ENCODE assay signal across 8 mouse cellular contexts in genomic region chr8:71633981-71634667, GRCm38 (mm10). TPM values are rescaled to one million over a fixed set of nuclear protein-coding genes. Genes with fewer than 3 reads are reported as not detected.
DNase-seq lines count a peak whose midpoint lies in the region; ATAC-seq and TF ChIP-seq lines count a peak whose summit lies in the region.

No protein-coding gene starts in this region.

- no peak overlapping the region for H3K9ac ChIP-seq in stomach, postnatal 0 days (ENCODE audit: low read length)

- no peak overlapping the region for H3K27ac ChIP-seq in stomach, postnatal 0 days (replicated peaks)

- peak; percentile 45 to 64 for DNase-seq in spleen, adult 18-20 months
- no peak for DNase-seq in spleen, adult 12 weeks (ENCODE audit: low spot score)
- peak; percentile 84 for DNase-seq in embryo, embryonic 10.5 days (ENCODE audit: low spot score)
- DNase-seq in heart, postnatal 10 days, result peak; percentile 40 to 53
- peak; percentile 75 to 77 for DNase-seq in kidney, postnatal 25 days
- DNase-seq in stomach, postnatal 0 days (ENCODE audit: low spot score), result peak; percentile 78
- DNase-seq in right cerebral cortex, adult 2 months (ENCODE audit: low spot score in 2 of 2), result no peak

- peak overlapping the region; percentile 32 for H3K4me2 ChIP-seq in stomach, postnatal 0 days (replicated peaks; ENCODE audit: low read depth)

- no peak for TF ChIP-seq EP300 in stomach, postnatal 0 days (optimal IDR thresholded peaks at IDR 0.05)

- no peak for TF ChIP-seq CTCF in stomach, postnatal 0 days (IDR thresholded peaks at IDR 0.05; ENCODE audit: low read depth)

- H3K36me3 ChIP-seq in stomach, postnatal 0 days (ENCODE audit: control insufficient read depth, insufficient read depth, low read length), result no peaks in the 10 kb centered on the region

- intact Hi-C loops in heart, postnatal 10 days (cut with DNase I), result loop anchor here (2.0 kb wide), 1 partner anchor 73 kb away; no protein-coding TSS in a partner anchor

- no peak overlapping the region; the same call in 1 of the 2 replicates for H3K4me3 ChIP-seq in stomach, postnatal 0 days (ENCODE audit: low read depth, low read length)

- H3K4me1 ChIP-seq in stomach, postnatal 0 days (replicated peaks; ENCODE audit: control insufficient read depth, insufficient read depth), result no peaks in the 10 kb centered on the region; the same call in 1 of the 2 replicates

- H3K27me3 ChIP-seq in stomach, postnatal 0 days (ENCODE audit: control insufficient read depth, insufficient read depth, low read length), result no peaks in the 10 kb centered on the region

- peak; percentile 59 for ATAC-seq in megakaryocyte progenitor cell, adult 5-6 weeks (replicated peaks; ENCODE audit: poor library complexity)
- ATAC-seq in stomach, postnatal 0 days (ENCODE audit: low FRiP score, low TSS enrichment), result no peak

- no peaks in the 10 kb centered on the region; the same call in 1 of the 2 replicates for H3K9me3 ChIP-seq in stomach, postnatal 0 days (ENCODE audit: control insufficient read depth, low read length)

- 5% methylated on average over 24 of the region's 26 CpGs for WGBS in stomach, postnatal 0 days

RNA-seq across cellular contexts. Expression of gene Colgalt1, which starts 23.3 kb away (rescaled TPM):
- 10 to 100 TPM; 46.3 to 54.9 TPM for total RNA-seq in heart, postnatal 10 days (2021)
- 54.0 and 63.0 TPM in 2 replicates for total RNA-seq in megakaryocyte progenitor cell, adult 5-6 weeks (2015)
- total RNA-seq in megakaryocyte progenitor cell, adult 5-6 weeks (2017), result 62.0 and 67.2 TPM in 2 replicates
- polyA plus RNA-seq in stomach, postnatal 0 days (2015; fragmentation: Nextera tagmentation; extraction: Ambion mirVana), result 40.3 and 41.1 TPM in 2 replicates

RNA-seq across cellular contexts. Expression of gene Fam129c, which starts 36.7 kb away (rescaled TPM):
- total RNA-seq in heart, postnatal 10 days (2021), result 1 to 10 TPM in 1 of 2 experiments, under 1 TPM in 1; 0.81 to 1.3 TPM
- 6.5 and 10.2 TPM in 2 replicates for total RNA-seq in megakaryocyte progenitor cell, adult 5-6 weeks (2015)
- total RNA-seq in megakaryocyte progenitor cell, adult 5-6 weeks (2017), result 1.00 and 5.3 TPM in 2 replicates
- 0.99 and 1.4 TPM in 2 replicates for polyA plus RNA-seq in stomach, postnatal 0 days (2015; fragmentation: Nextera tagmentation; extraction: Ambion mirVana)

RNA-seq across cellular contexts. Expression of gene Unc13a, which starts 37.4 kb away (rescaled TPM):
- 1 to 10 TPM; 1.1 to 1.5 TPM for total RNA-seq in heart, postnatal 10 days (2021)
- 0.64 and 1.8 TPM in 2 replicates for total RNA-seq in megakaryocyte progenitor cell, adult 5-6 weeks (2015)
- 0.79 and 0.98 TPM in 2 replicates for total RNA-seq in megakaryocyte progenitor cell, adult 5-6 weeks (2017)
- 0.46 and 0.52 TPM in 2 replicates for polyA plus RNA-seq in stomach, postnatal 0 days (2015; fragmentation: Nextera tagmentation; extraction: Ambion mirVana)

RNA-seq across cellular contexts. Expression of gene Jak3, which starts 42.0 kb away (rescaled TPM):
- 10 to 100 TPM; 14.3 to 15.0 TPM for total RNA-seq in heart, postnatal 10 days (2021)
- total RNA-seq in megakaryocyte progenitor cell, adult 5-6 weeks (2015), result 9.3 and 11.8 TPM in 2 replicates
- 7.7 and 9.9 TPM in 2 replicates for total RNA-seq in megakaryocyte progenitor cell, adult 5-6 weeks (2017)
- polyA plus RNA-seq in stomach, postnatal 0 days (2015; fragmentation: Nextera tagmentation; extraction: Ambion mirVana), result 4.6 and 5.4 TPM in 2 replicates

RNA-seq across cellular contexts. Expression of gene Pgls, which starts 42.1 kb away (rescaled TPM):
- total RNA-seq in heart, postnatal 10 days (2021), result 10 to 100 TPM; 78.8 to 87.3 TPM
- total RNA-seq in megakaryocyte progenitor cell, adult 5-6 weeks (2015), result 116 and 134 TPM in 2 replicates
- 128 and 131 TPM in 2 replicates for total RNA-seq in megakaryocyte progenitor cell, adult 5-6 weeks (2017)
- 221 and 223 TPM in 2 replicates for polyA plus RNA-seq in stomach, postnatal 0 days (2015; fragmentation: Nextera tagmentation; extraction: Ambion mirVana)

Comparison
In these comparisons a context has a peak if more than half of its experiments do, and no peak if none do; other contexts are left out.
1. DNase-seq: peak in spleen, adult 18-20 months (2 of 2), embryo, embryonic 10.5 days (single experiment), heart, postnatal 10 days (2 of 2), kidney, postnatal 25 days (2 of 2) and stomach, postnatal 0 days (single experiment); none in spleen, adult 12 weeks (single experiment) and right cerebral cortex, adult 2 months (0 of 2).